Mouse (Mus musculus): ENCODE measurements at regions not wholly inside any gene's neighbourhood (a gene's known extent, or its start where the extent isn't known, plus 50 kb on each side); places are given as distances from the start of the nearest gene placed in this dataset.

- TF ChIP-seq POLR2A (IDR thresholded peaks at IDR 0.05; ENCODE audit: low read depth, low read length) (no peak), CTCF (conservative IDR thresholded peaks at IDR 0.05 in 1 of 2, IDR thresholded peaks at IDR 0.05 in 1 of 2; ENCODE audit: low read depth in 2 of 2, low read length in 2 of 2) (no peak), ZMIZ1 (IDR thresholded peaks at IDR 0.05; ENCODE audit: low read depth, low read length) (no peak), MAFK (IDR thresholded peaks at IDR 0.05; ENCODE audit: insufficient replicate concordance, low read length) (no peak), NELFE (IDR thresholded peaks at IDR 0.05; ENCODE audit: low read depth, low read length) (no peak), ETS1 (conservative IDR thresholded peaks at IDR 0.05; ENCODE audit: low read depth, low read length) (no peak), MAX (IDR thresholded peaks at IDR 0.05; ENCODE audit: low read length) (no peak), BHLHE40 (IDR thresholded peaks at IDR 0.05; ENCODE audit: low read depth, low read length) (no peak), CHD1 (IDR thresholded peaks at IDR 0.05; ENCODE audit: low read depth, low read length) (no peak), EP300 (IDR thresholded peaks at IDR 0.05; ENCODE audit: low read length) (no peak), USF1 (IDR thresholded peaks at IDR 0.05; ENCODE audit: low read depth, low read length) (no peak), ELF1 (IDR thresholded peaks at IDR 0.05; ENCODE audit: low read depth, low read length) (no peak), MAZ (IDR thresholded peaks at IDR 0.05; ENCODE audit: low read depth, low read length) (no peak), SMC3 (IDR thresholded peaks at IDR 0.05; ENCODE audit: low read depth, low read length) (no peak)
Measured at GRCm38 (mm10) chr1:89015385-89015784, 54.8 kb upstream of the Sh3bp4 start.
